8 mouse cellular contexts compared by ENCODE assay signal in the genomic region with DNA sequence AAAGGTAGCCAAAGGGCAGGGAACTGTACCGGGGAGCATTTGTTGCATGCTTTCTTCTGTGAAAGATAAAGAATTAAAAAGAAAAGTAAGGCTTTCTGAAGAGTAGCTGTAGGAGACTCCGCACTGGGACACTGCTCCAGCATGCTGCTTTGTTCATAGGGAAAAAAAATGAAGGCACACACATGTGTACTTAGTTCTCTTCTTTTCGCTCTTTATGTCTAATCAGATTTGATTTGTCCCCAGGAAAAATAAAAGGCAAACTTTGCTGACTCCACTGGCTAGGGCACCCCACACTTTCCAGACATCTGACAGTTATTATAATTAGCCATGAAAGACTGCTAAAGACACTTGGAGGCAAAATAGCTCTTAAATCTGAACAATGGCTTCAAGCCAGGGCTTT.
DNase-seq lines count a peak whose midpoint lies in the region; ATAC-seq lines count a peak whose summit lies in the region.

No protein-coding gene starts in this region.

- under 1% methylated on average over 3 of the region's 3 CpGs for WGBS in neural tube, embryonic 11.5 days
- 0% methylated on average over 3 of the region's 3 CpGs for WGBS in embryonic facial prominence, embryonic 14.5 days
- WGBS in intestine, embryonic 14.5 days = 1% methylated on average over 3 of the region's 3 CpGs

- no peaks in the 10 kb centered on the region for H3K27me3 ChIP-seq in neural tube, embryonic 11.5 days (ENCODE audit: control insufficient read depth, insufficient read depth, low read length)
- H3K27me3 ChIP-seq in embryonic facial prominence, embryonic 14.5 days (replicated peaks; ENCODE audit: control insufficient read depth, insufficient read depth, low read length) = no peaks in the 10 kb centered on the region
- no peaks in the 10 kb centered on the region for H3K27me3 ChIP-seq in intestine, embryonic 14.5 days (replicated peaks; ENCODE audit: control insufficient read depth, insufficient read depth, low read length)
- no peaks in the 10 kb centered on the region for H3K27me3 ChIP-seq in megakaryocyte, embryonic 14.5 days (replicated peaks)

- no peaks in the 10 kb centered on the region for H3K9me3 ChIP-seq in neural tube, embryonic 11.5 days (ENCODE audit: control insufficient read depth, low read length)
- H3K9me3 ChIP-seq in embryonic facial prominence, embryonic 14.5 days (ENCODE audit: control insufficient read depth, low read length) = no peaks in the 10 kb centered on the region
- H3K9me3 ChIP-seq in intestine, embryonic 14.5 days (ENCODE audit: control insufficient read depth, low read length) = no peaks in the 10 kb centered on the region
- H3K9me3 ChIP-seq in megakaryocyte, embryonic 14.5 days = no peaks in the 10 kb centered on the region

- H3K4me1 ChIP-seq in neural tube, embryonic 11.5 days (ENCODE audit: control insufficient read depth, insufficient read depth, low read length) = peaks cover 3% of the 10 kb centered on the region; the same call in 1 of the 2 replicates
- peaks cover 23% of the 10 kb centered on the region for H3K4me1 ChIP-seq in embryonic facial prominence, embryonic 14.5 days (ENCODE audit: control insufficient read depth, insufficient read depth, low read length)
- H3K4me1 ChIP-seq in intestine, embryonic 14.5 days (replicated peaks; ENCODE audit: control insufficient read depth, insufficient read depth, low read length) = peaks cover 15% of the 10 kb centered on the region
- H3K4me1 ChIP-seq in megakaryocyte, embryonic 14.5 days = peaks cover 33% of the 10 kb centered on the region

- peak overlapping the region; percentile 47 for H3K4me2 ChIP-seq in neural tube, embryonic 11.5 days (ENCODE audit: low read depth)
- H3K4me2 ChIP-seq in embryonic facial prominence, embryonic 14.5 days (ENCODE audit: low read depth, low read length) = peak overlapping the region; percentile 75
- H3K4me2 ChIP-seq in intestine, embryonic 14.5 days (ENCODE audit: low read length) = peak overlapping the region; percentile 56

- DNase-seq in neural tube, embryonic 11.5 days (ENCODE audit: low spot score) = peak; percentile 27
- no peak for DNase-seq in neural tube, embryonic 10.5 days (ENCODE audit: extremely low spot score, low spot score)
- no peak for DNase-seq in embryonic facial prominence, embryonic 14.5 days (ENCODE audit: low spot score)
- peak; percentile 58 for DNase-seq in intestine, embryonic 14.5 days (ENCODE audit: low spot score)
- no peak for DNase-seq in left cerebral cortex, adult 8-10 months (ENCODE audit: low spot score in 2 of 2)
- no peak for DNase-seq in adrenal gland, adult 2 months
- no peak for DNase-seq in adrenal gland, postnatal 25 days

- H3K4me3 ChIP-seq in neural tube, embryonic 11.5 days (ENCODE audit: low read depth, low read length) = peak overlapping the region; percentile 83
- H3K4me3 ChIP-seq in embryonic facial prominence, embryonic 14.5 days (ENCODE audit: low read depth, low read length) = peak overlapping the region; percentile 78
- peak overlapping the region; percentile 95 for H3K4me3 ChIP-seq in intestine, embryonic 14.5 days (ENCODE audit: low read depth, low read length)
- peak overlapping the region; percentile 93 for H3K4me3 ChIP-seq in megakaryocyte, embryonic 14.5 days (replicated peaks)

- H3K27ac ChIP-seq in neural tube, embryonic 11.5 days (ENCODE audit: low read depth, low read length) = peak overlapping the region; percentile 91
- H3K27ac ChIP-seq in embryonic facial prominence, embryonic 14.5 days (replicated peaks; ENCODE audit: low read depth, low read length) = peak overlapping the region; percentile 98
- peak overlapping the region; percentile 95 for H3K27ac ChIP-seq in intestine, embryonic 14.5 days (ENCODE audit: low read depth)

- no peak; the same call in 1 of the 2 replicates for ATAC-seq in neural tube, embryonic 11.5 days (ENCODE audit: insufficient read depth, low FRiP score, low TSS enrichment)
- no peak for ATAC-seq in embryonic facial prominence, embryonic 14.5 days (ENCODE audit: low read depth)
- no peak; the same call in 1 of the 2 replicates for ATAC-seq in intestine, embryonic 14.5 days (replicated peaks; ENCODE audit: low FRiP score, low TSS enrichment, low read depth)

- peak overlapping the region; percentile 96 for H3K9ac ChIP-seq in neural tube, embryonic 11.5 days (ENCODE audit: low read length)
- H3K9ac ChIP-seq in embryonic facial prominence, embryonic 14.5 days (ENCODE audit: low read depth, low read length) = peak overlapping the region; percentile 85
- H3K9ac ChIP-seq in intestine, embryonic 14.5 days (ENCODE audit: low read length) = peak overlapping the region; percentile 92

- H3K36me3 ChIP-seq in neural tube, embryonic 11.5 days (ENCODE audit: control insufficient read depth, insufficient read depth, low read length) = no peaks in the 10 kb centered on the region
- H3K36me3 ChIP-seq in embryonic facial prominence, embryonic 14.5 days (ENCODE audit: control insufficient read depth, insufficient read depth, low read length) = no peaks in the 10 kb centered on the region
- peaks cover 8% of the 10 kb centered on the region; the same call in 1 of the 2 replicates for H3K36me3 ChIP-seq in intestine, embryonic 14.5 days (ENCODE audit: control insufficient read depth, insufficient read depth, low read length)
- H3K36me3 ChIP-seq in megakaryocyte, embryonic 14.5 days (replicated peaks; ENCODE audit: low read length) = no peaks in the 10 kb centered on the region

Comparison
In these comparisons a context has a peak if more than half of its experiments do, and no peak if none do; other contexts are left out.
1. DNase-seq: peak in neural tube, embryonic 11.5 days (single experiment) and intestine, embryonic 14.5 days (single experiment); none in neural tube, embryonic 10.5 days (single experiment), embryonic facial prominence, embryonic 14.5 days (single experiment), left cerebral cortex, adult 8-10 months (0 of 2), adrenal gland, adult 2 months (single experiment) and adrenal gland, postnatal 25 days (single experiment).
2. Peak in every context shown above with its lines, with median percentiles within 50 percentile points of each other: H3K27ac ChIP-seq, H3K4me2 ChIP-seq, H3K4me3 ChIP-seq and H3K9ac ChIP-seq.